Mouse (Mus musculus) hindbrain, embryonic 13.5 days (tissue): Measurements from ENCODE around the gene Abcd3. TPM values are rescaled to one million over a fixed set of nuclear protein-coding genes. Genes with fewer than 3 reads are reported as not detected.
"Not testable (repeated sequence)": the region's sequence is repeated elsewhere in the genome, so short reads cannot be mapped to it uniquely, and the experiment has no call there.

Experiments used
- ATAC-seq: fragments of 200-750 bp; cut with Nextera tagmentation; 2 replicates; pipeline ENCODE4 v1.8.0; 2017; ENCODE audit warnings: moderate TSS enrichment; ENCODE audit not compliant: low FRiP score
- H3K27ac ChIP-seq: fragments of 300-500 bp; sonication (generic); 2 replicates; pipeline ENCODE4 v1.5.1; 2015; ENCODE audit warnings: inconsistent platforms, mild to moderate bottlenecking, moderate library complexity
- H3K27me3 ChIP-seq: fragments of 300-500 bp; sonication (generic); 2 replicates; pipeline ENCODE4 v1.6.1; 2015; ENCODE audit warnings: mild to moderate bottlenecking, inconsistent platforms
- H3K36me3 ChIP-seq: fragments of 300-500 bp; sonication (generic); 2 replicates; pipeline ENCODE4 v1.6.1; 2015; ENCODE audit warnings: mild to moderate bottlenecking, inconsistent platforms
- H3K4me1 ChIP-seq: fragments of 300-500 bp; sonication (generic); replicated peaks from 2 replicates; pipeline ENCODE4 v1.6.1; 2015; ENCODE audit warnings: inconsistent platforms
- H3K4me2 ChIP-seq: fragments of 300-500 bp; sonication (generic); 2 replicates; pipeline ENCODE4 v1.6.1; 2015; ENCODE audit warnings: inconsistent platforms, mild to moderate bottlenecking, moderate library complexity
- H3K4me3 ChIP-seq: fragments of 300-500 bp; sonication (generic); 2 replicates; pipeline ENCODE4 v1.5.1; 2015; ENCODE audit warnings: mild to moderate bottlenecking, inconsistent platforms
- H3K9ac ChIP-seq: fragments of 300-500 bp; sonication (generic); 2 replicates; pipeline ENCODE4 v1.6.1; 2015; ENCODE audit warnings: mild to moderate bottlenecking, inconsistent platforms
- H3K9me3 ChIP-seq: fragments of 300-500 bp; sonication (generic); 2 replicates; pipeline ENCODE4 v1.6.1; 2016; ENCODE audit warnings: inconsistent platforms
- WGBS: fragments of 180-500 bp; shearing (Covaris S2); methylation state at CpG from one replicate; pipeline ENCODE4 v1.1.7; 2015; 5-methylcytosine and 5-hydroxymethylcytosine counted together
- polyA plus RNA-seq: library from polyadenylated mRNA; unstranded; fragments of >200 nt; fragmentation: Nextera tagmentation; extraction: Ambion mirVana; gene quantifications from 2 replicates; pipeline ENCODE4 v1.2.1, GENCODE M21; 2015

Gene Abcd3
- polyA plus RNA-seq, 1 experiment from 2014 or later = 70.6 TPM

DNA sequence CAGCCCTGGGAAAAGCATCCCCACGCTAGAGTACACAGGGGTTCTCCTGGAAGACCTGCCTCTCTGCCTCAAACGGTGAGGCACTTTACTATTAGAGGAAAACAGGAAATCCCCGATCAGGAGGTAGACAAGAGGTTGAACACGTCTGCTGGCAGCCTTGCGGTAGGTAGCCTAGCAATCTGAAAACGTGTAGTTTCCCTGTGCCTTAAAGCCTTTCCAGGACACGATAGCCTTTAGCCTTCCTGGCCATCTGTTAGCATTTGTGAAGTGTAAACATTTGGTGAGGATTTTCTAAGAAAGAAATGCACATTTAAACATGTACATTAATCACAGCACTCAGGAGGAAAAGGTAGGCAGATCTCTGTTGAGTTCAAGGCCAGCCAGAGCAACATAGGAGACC is 56.7 kb downstream of the Abcd3 start:
- Histone ChIP-seq H3K4me1 (0 out of 2 replicates have a peak, but pooled peaks cover 7% of the 10 kb centered on the region), H3K27ac (no peak overlapping the region), H3K36me3 (peaks cover 13% of the 10 kb centered on the region), H3K9me3 (no peaks in the 10 kb centered on the region), H3K9ac (no peak overlapping the region), H3K4me2 (no peak overlapping the region), H3K27me3 (no peaks in the 10 kb centered on the region), H3K4me3 (no peak overlapping the region)
- ATAC-seq = no peak
- 78% methylated on average over 7 of the region's 7 CpGs for WGBS

DNA sequence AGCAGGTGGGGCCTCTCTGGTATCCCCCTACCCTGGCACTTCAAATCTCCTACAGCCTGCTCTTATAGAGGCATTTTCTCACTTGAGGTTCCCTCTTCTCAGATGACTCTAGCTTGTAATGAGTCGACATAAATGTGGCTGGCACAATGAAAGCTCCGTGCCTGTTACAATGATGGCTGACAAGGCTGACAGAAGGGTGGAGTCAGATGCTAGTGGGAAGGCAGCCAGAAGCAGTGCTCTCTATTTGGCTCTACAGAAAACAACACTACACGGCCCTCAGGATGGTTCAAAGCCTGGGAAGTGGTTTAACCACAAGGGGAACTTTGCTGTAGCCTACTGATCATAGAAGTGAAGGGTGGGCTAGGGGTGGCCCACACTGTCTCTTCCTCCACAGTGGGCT is 60.0 kb downstream of the Abcd3 start:
- Histone ChIP-seq H3K9ac (no peak overlapping the region), H3K27me3 (no peaks in the 10 kb centered on the region), H3K27ac (no peak overlapping the region), H3K4me2 (no peak overlapping the region), H3K4me1 (0 out of 2 replicates have a peak, but pooled peaks cover 7% of the 10 kb centered on the region), H3K4me3 (no peak overlapping the region), H3K9me3 (no peaks in the 10 kb centered on the region), H3K36me3 (peaks cover 7% of the 10 kb centered on the region)
- ATAC-seq = no peak; the same call in 1 of the 2 replicates
- 28% methylated on average over 3 of the region's 3 CpGs for WGBS

DNA sequence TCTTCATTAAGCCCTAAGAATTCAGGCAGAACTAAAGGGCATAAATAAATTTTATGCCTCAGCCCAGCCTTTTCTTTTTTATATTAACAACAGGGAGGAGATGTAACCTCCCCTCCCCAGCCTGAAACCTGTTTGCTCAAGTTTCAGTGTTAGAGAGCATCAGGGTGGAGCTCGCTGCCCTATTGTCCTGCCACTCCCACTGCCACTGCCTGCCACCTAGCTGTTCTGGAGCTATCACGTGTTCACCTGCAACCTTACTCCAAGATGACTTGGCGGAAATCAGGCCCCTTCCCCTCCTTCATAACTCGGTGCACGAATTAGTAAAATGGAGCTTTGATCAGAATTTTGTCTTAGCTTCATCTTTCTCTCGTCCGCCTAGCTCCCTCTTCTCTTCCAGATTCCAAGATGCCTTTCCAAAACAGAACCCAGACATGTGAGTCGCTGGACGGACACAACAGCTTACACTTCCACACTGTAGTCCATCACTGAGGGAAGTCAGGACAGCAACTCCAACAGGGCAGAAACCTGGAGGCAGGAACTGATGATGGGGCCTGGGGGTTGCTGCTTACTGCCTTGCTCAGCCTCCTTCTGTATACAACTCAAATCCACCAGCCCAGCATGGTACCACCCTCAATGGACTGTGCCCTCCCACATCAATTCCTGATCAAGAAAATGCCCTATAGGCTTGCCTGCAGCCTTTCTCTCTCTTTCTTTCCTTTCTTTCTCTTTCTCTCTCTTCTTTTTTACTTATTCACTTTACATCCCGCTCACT is 60.6 kb downstream of the Abcd3 start:
- ATAC-seq, H3K4me3 ChIP-seq, H3K4me1 ChIP-seq, H3K27me3 ChIP-seq, H3K4me2 ChIP-seq, H3K36me3 ChIP-seq, H3K27ac ChIP-seq, H3K9ac ChIP-seq, H3K9me3 ChIP-seq: not testable (repeated sequence)
- 88% methylated on average over 10 of the region's 10 CpGs for WGBS

DNA sequence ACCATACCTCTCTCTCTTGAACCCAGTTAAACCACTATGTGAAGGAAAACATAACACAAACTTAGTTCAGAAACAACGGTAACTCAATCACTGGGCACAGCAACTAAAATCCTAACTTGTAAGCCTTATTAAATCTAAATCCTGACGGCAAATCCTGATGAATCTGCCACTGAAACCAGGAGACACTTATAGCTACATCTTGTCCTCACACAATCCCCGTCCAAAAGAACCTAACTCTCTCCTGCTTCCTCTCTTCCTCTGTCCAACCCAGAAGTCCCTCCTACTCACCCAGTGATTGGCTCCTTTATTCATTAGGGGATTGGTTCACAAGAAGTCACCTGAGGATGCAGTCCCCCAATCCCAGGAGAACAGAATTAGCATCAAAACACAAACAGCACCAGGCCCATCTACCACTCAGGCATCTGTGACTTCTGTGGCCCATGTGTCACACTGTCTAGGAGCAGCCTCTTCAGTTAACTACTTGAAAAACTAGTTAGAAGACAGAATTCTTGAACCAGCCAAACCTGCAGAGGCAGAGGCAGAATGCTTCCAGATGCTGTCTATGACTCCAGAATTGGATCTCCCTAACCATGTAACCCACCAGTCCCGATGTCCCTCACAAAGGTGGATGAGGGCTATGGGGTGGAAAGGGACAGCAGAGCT is 73.8 kb downstream of the Abcd3 start:
- H3K36me3 ChIP-seq, H3K4me1 ChIP-seq, H3K4me2 ChIP-seq, H3K27ac ChIP-seq, H3K9me3 ChIP-seq, H3K4me3 ChIP-seq, ATAC-seq, H3K9ac ChIP-seq, H3K27me3 ChIP-seq: not testable (repeated sequence)
- 87% methylated on average over 4 of the region's 4 CpGs for WGBS

DNA sequence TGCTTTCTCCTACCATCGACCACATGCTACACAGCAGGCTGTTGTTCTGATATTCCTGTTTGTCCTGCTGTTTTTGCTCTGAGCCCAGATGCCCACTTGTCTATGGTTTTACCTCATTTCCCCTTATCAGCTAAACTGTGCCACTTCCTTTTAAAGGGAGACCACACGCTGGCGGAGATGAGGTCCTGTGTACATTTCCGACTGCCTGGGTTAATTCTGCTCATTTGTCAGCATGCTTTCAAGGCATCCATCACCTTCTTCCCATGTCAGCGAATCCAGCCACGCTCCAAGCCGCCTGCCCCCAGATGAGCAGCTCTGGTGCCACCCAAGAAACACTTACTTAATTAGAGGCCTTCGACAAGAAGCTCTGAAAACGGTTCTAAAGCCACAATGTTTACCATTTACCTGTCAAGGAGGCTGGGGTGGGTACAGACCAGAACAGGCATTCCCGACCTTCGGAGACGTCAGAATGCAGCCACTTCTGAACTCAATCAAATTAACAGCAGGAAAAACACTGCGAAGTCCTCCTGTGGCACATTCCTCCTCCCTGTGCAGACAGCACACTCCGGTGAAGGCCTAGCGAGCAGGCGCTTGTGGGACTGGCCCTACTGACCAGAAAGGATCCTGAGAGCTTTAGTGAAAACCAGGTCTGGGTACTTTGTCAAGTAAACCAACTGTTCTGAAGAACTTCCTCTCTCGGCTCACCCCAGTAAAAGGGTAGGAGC is 75.5 kb downstream of the Abcd3 start:
- H3K4me1 ChIP-seq = peaks cover 7% of the 10 kb centered on the region; the same call in 1 of the 2 replicates
- H3K36me3 ChIP-seq = peaks cover 4% of the 10 kb centered on the region; the same call in 1 of the 2 replicates
- peaks cover 6% of the 10 kb centered on the region; the same call in 1 of the 2 replicates for H3K9me3 ChIP-seq
- 66% methylated on average over 17 of the region's 17 CpGs for WGBS
- H3K27ac ChIP-seq = no peak overlapping the region
- H3K27me3 ChIP-seq = no peaks in the 10 kb centered on the region
- no peak overlapping the region for H3K4me3 ChIP-seq
- H3K9ac ChIP-seq = no peak overlapping the region
- no peak overlapping the region for H3K4me2 ChIP-seq
- ATAC-seq = no peak

DNA sequence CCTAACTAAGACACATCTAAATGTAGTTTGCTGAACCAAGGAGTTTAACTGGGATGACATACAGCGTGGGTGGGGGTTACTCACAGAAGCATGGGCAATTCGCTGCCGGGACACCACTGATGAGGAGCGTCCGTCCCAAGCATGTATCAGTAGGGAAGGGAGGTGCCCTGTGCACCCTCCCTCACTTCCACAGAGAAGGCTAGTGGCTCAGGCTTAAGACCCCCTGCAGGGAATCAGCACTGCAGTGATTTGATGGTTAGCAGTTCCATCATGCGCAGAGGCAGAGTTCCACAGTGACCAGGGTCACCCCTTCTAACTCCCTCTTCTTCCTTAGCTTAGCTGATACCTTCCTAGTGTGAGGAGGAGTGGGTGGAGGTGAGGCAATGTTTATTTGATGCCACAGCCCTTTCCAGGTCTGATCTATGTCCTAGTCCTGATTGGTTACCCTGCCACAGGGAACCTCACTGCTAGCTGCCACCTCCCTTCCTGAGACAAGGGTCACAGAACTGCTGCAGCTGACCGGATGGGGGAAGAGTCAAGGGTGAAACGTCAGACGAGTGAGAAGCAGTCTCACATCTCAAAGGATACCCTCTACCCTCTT is 76.3 kb downstream of the Abcd3 start:
- no peak overlapping the region for H3K4me2 ChIP-seq
- WGBS = 78% methylated on average over 9 of the region's 9 CpGs
- H3K4me3 ChIP-seq = no peak overlapping the region
- H3K27ac ChIP-seq = no peak overlapping the region
- peaks cover 7% of the 10 kb centered on the region; the same call in 1 of the 2 replicates for H3K4me1 ChIP-seq
- H3K9ac ChIP-seq = no peak overlapping the region
- no peaks in the 10 kb centered on the region for H3K9me3 ChIP-seq
- no peak for ATAC-seq
- H3K36me3 ChIP-seq = peaks cover 4% of the 10 kb centered on the region
- H3K27me3 ChIP-seq = no peaks in the 10 kb centered on the region

DNA sequence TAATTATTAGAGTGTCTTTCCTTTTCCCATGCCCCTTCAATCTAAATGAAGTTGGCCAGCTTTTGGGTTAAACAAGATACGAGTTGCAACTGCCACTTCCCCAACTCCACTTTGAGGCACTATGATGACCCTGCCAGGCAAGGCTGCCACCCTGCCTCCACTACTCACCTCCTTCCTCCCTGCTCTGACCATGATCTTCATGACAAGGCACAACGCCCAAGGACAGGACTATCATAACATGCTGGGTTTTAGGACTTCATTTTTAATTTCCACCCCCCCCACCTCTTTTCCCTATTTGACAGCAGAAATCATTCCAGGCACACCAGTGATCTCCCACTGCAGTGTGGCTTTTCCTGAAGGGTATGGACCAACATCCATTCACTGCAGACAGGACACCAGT is 77.2 kb downstream of the Abcd3 start:
- H3K4me3 ChIP-seq = no peak overlapping the region
- H3K27ac ChIP-seq = no peak overlapping the region
- H3K4me2 ChIP-seq = no peak overlapping the region
- H3K9ac ChIP-seq = no peak overlapping the region
- no peak for ATAC-seq
- peaks cover 7% of the 10 kb centered on the region; the same call in 1 of the 2 replicates for H3K4me1 ChIP-seq
- no peaks in the 10 kb centered on the region for H3K9me3 ChIP-seq
- 65% methylated on average over 2 of the region's 2 CpGs for WGBS
- H3K36me3 ChIP-seq = peaks cover 4% of the 10 kb centered on the region
- no peaks in the 10 kb centered on the region for H3K27me3 ChIP-seq

DNA sequence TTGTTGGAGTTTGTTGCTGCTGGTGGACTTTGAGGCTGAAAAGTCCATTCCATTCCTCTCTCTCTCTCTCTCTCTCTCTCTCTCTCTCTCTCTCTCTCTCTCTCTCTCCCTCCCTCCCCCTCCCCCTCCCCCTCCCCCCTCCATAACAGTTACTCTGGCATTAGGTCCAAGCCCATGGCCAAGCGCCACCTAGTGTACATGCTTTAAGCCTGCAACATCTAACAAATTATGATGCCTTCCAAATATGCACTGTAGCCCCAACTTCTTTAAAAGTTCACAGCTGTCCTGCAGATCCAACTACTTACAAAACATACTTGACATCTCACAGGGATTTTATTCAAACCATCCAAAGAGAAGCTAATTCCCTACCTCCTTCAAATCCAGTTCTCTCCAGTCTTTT is 77.6 kb downstream of the Abcd3 start:
- no peaks in the 10 kb centered on the region for H3K9me3 ChIP-seq
- H3K4me3 ChIP-seq = no peak overlapping the region
- 29% methylated on average over 1 of the region's 1 CpGs for WGBS
- no peak overlapping the region for H3K27ac ChIP-seq
- peaks cover 7% of the 10 kb centered on the region; the same call in 1 of the 2 replicates for H3K4me1 ChIP-seq
- H3K36me3 ChIP-seq = peaks cover 7% of the 10 kb centered on the region
- no peak for ATAC-seq
- no peak overlapping the region for H3K4me2 ChIP-seq
- H3K9ac ChIP-seq = no peak overlapping the region
- no peaks in the 10 kb centered on the region for H3K27me3 ChIP-seq

DNA sequence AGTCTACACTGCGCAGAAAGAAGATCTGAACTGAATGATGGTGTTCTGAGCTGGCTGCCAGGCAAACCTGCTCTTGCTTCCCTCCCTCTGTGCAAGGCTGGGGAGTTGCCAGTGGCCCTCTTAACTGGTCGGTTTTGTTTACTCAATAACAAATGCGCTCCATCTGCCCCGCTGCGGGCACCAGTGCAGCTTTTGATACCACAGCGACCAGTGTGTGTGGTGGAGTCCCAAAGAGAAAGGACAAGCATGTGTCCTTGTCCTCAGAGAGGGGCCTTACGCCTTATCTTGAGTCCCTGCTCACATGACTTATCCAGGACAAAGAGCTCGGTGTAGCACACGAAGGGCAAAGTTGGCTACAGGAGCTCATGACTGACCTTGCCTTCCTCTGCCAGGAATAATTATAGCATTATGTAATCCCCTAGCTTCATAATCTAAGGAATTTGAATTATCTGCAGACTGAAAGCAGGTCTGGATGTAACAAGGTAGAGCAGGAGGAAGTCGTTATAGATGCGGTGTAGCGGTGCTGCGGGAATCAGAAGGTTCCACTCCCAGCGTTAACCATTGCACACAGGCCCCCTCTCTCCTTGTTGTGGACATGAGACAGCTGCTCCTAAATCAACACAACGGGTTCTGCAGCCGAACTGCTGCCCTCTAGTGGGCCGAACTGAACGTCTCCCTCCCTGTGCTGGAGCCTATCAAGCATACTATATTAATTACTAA is 78.9 kb downstream of the Abcd3 start:
- H3K9me3 ChIP-seq = no peaks in the 10 kb centered on the region
- peaks cover 7% of the 10 kb centered on the region; the same call in 1 of the 2 replicates for H3K4me1 ChIP-seq
- H3K4me2 ChIP-seq = no peak overlapping the region; the same call in 1 of the 2 replicates
- 26% methylated on average over 18 of the region's 18 CpGs for WGBS
- no peak overlapping the region for H3K4me3 ChIP-seq
- H3K9ac ChIP-seq = no peak overlapping the region
- peaks cover 20% of the 10 kb centered on the region for H3K36me3 ChIP-seq
- peak; percentile 88 for ATAC-seq
- no peaks in the 10 kb centered on the region for H3K27me3 ChIP-seq
- no peak overlapping the region; the same call in 1 of the 2 replicates for H3K27ac ChIP-seq

- H3K27ac ChIP-seq = no peak overlapping the region
- no peaks in the 10 kb centered on the region for H3K27me3 ChIP-seq
- no peaks in the 10 kb centered on the region for H3K9me3 ChIP-seq
- no peak overlapping the region for H3K9ac ChIP-seq
- no peak overlapping the region for H3K4me3 ChIP-seq
- peaks cover 20% of the 10 kb centered on the region for H3K36me3 ChIP-seq
- ATAC-seq = no peak
- H3K4me2 ChIP-seq = no peak overlapping the region
- WGBS = 66% methylated on average over 7 of the region's 7 CpGs
- peaks cover 7% of the 10 kb centered on the region; the same call in 1 of the 2 replicates for H3K4me1 ChIP-seq
These were observed 79.6 kb downstream of the Abcd3 start for GRCm38 (mm10) chr3:121735542-121735941.

- WGBS = 94% methylated on average over 4 of the region's 4 CpGs
- Histone ChIP-seq H3K27ac (no peak overlapping the region), H3K4me1 (peaks cover 4% of the 10 kb centered on the region; the same call in 1 of the 2 replicates), H3K36me3 (peaks cover 24% of the 10 kb centered on the region), H3K4me2 (no peak overlapping the region), H3K9me3 (no peaks in the 10 kb centered on the region), H3K27me3 (peaks cover 4% of the 10 kb centered on the region; the same call in 1 of the 2 replicates), H3K4me3 (no peak overlapping the region), H3K9ac (no peak overlapping the region)
- no peak for ATAC-seq
These were observed 85.4 kb downstream of the Abcd3 start for GRCm38 (mm10) chr3:121729678-121730077.
